Mouse (Mus musculus) heart, adult 11 months (tissue): Measurements from ENCODE around the gene Psenen.

Experiments used
- DNase-seq: peaks from one replicate; pipeline ENCODE4 v3.0.0; 2022

Gene Psenen

GRCm38 (mm10) chr7:30563117-30563905 is at the start of gene Psenen, which contains the start of the genes U2af1l4 and Gm49396:
TSS of gene Psenen (minus strand) at chr7:30563627.
TSS of gene U2af1l4 (plus strand) at chr7:30563301.
TSS of gene Gm49396 (plus strand) at chr7:30563344.
- peak; percentile 100 for DNase-seq

GRCm38 (mm10) chr7:30612654-30613402 is 49.4 kb upstream of the Psenen start, which contains the start of gene Upk1a:
TSS of gene Upk1a (minus strand) at chr7:30612847.
- DNase-seq: no peak

- peak; percentile 97 for DNase-seq
Measured at GRCm38 (mm10) chr7:30610043-30610442, 46.6 kb upstream of the Psenen start.

- no peak for DNase-seq
Measured at GRCm38 (mm10) chr7:30608476-30608875, 45.0 kb upstream of the Psenen start.

GRCm38 (mm10) chr7:30607706-30608309 is 44.4 kb upstream of the Psenen start:
- no peak for DNase-seq

- no peak for DNase-seq
Measured at GRCm38 (mm10) chr7:30604944-30605343, 41.5 kb upstream of the Psenen start.

- DNase-seq: no peak
Measured at GRCm38 (mm10) chr7:30604424-30604823, 41.0 kb upstream of the Psenen start.

- DNase-seq: no peak
Measured at GRCm38 (mm10) chr7:30602583-30602982, 39.2 kb upstream of the Psenen start.

- no peak for DNase-seq
Measured at GRCm38 (mm10) chr7:30600651-30601050, 37.2 kb upstream of the Psenen start.

GRCm38 (mm10) chr7:30599933-30600353 is 36.5 kb upstream of the Psenen start:
- DNase-seq: peak; percentile 99

- DNase-seq: no peak
Measured at GRCm38 (mm10) chr7:30598786-30599185, 35.4 kb upstream of the Psenen start, which contains the start of gene Zbtb32. TSS of gene Zbtb32 (minus strand) at chr7:30598909.

GRCm38 (mm10) chr7:30596811-30597210 is 33.4 kb upstream of the Psenen start:
- DNase-seq: no peak

- DNase-seq: no peak
Measured at GRCm38 (mm10) chr7:30596093-30596492, 32.7 kb upstream of the Psenen start.

GRCm38 (mm10) chr7:30594510-30595024 is 31.1 kb upstream of the Psenen start:
- DNase-seq: no peak

- DNase-seq: no peak
Measured at GRCm38 (mm10) chr7:30593579-30594509, 30.4 kb upstream of the Psenen start.

- DNase-seq: no peak
Measured at GRCm38 (mm10) chr7:30592772-30593423, 29.5 kb upstream of the Psenen start.

GRCm38 (mm10) chr7:30591605-30591951 is 28.2 kb upstream of the Psenen start:
- DNase-seq: no peak

GRCm38 (mm10) chr7:30590927-30591604 is 27.6 kb upstream of the Psenen start:
- DNase-seq: peak; percentile 88

- peak; percentile 98 for DNase-seq
Measured at GRCm38 (mm10) chr7:30589435-30590301, 26.2 kb upstream of the Psenen start.
